Mouse (Mus musculus): ENCODE measurements around the gene Scaf11.

DNA sequence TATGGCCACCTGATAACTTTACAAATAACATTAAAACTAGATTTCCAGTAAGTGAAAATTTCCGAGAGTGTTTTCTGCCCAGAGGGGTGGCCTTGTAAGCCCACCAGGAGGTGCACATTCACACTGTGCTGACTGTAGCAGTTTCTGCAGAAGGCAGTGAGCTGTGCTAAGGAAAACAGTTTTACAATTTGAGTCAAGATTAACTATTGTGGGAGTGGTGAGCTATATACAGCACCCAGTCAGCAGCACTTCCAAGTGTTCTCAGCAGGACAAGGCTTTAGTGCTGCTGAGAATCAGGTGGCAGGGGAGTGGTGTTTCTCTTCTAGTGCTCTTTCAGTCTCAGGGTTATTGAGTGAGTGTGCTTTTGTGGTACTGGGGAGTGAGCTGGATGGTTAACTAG is 72.1 kb downstream of the Scaf11 start:
- TF ChIP-seq GATA1 (IDR thresholded peaks at IDR 0.05; ENCODE audit: borderline replicate concordance, low read length) (no peak), FLI1 (IDR thresholded peaks at IDR 0.05; ENCODE audit: low read length) (no peak)
